Mouse (Mus musculus): ENCODE measurements around the gene Lmln.

DNA sequence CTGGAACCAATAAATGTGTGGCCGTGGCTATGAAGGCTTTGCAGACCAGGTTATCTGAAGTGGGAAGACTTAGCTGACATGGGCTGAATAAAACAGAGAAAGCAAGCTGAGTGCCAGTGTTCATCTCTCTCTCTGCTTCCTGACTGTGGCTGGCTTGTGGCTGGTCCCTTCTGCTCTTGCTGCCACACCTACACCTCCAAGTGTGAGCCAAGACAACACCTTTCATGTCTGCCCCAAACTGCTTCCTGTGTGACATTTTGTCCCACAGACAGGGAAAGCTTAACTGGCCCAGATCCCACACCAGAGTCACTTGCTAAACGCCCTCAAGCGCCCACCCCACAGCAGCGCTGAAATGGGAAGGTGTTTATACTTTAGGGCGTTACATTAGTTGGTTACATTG is 9.2 kb upstream of the Lmln start:
- TF ChIP-seq CTCF (IDR thresholded peaks at IDR 0.05; ENCODE audit: insufficient read depth, low read length) (no peak), POLR2A (IDR thresholded peaks at IDR 0.05; ENCODE audit: borderline replicate concordance, extremely low read depth, low read depth, low read length) (no peak)
